Mouse (Mus musculus) hindbrain, postnatal 0 days (tissue): Measurements from ENCODE around the gene Tmem229a. TPM values are rescaled to one million over a fixed set of nuclear protein-coding genes. Genes with fewer than 3 reads are reported as not detected.

Experiments used
- ATAC-seq: fragments of 200-750 bp; cut with Nextera tagmentation; 2 replicates; pipeline ENCODE4 v1.8.0; 2017; ENCODE audit warnings: mild to moderate bottlenecking, moderate TSS enrichment, moderate library complexity
- DNase-seq: peaks from one replicate; pipeline ENCODE4 v3.0.0-alpha.2; 2015; ENCODE audit warnings: low spot score
- H3K27ac ChIP-seq: fragments of 300-500 bp; sonication (generic); 2 replicates; pipeline ENCODE4 v1.5.1; 2014; ENCODE audit warnings: mild to moderate bottlenecking
- H3K27me3 ChIP-seq: fragments of 300-500 bp; sonication (generic); 2 replicates; pipeline ENCODE4 v1.6.1; 2014; ENCODE audit warnings: low read length, mixed read lengths; ENCODE audit not compliant: insufficient read depth
- H3K36me3 ChIP-seq: fragments of 300-500 bp; sonication (generic); 2 replicates; pipeline ENCODE4 v1.6.1; 2014; ENCODE audit warnings: low read length, mixed read lengths; ENCODE audit not compliant: insufficient read depth
- H3K4me1 ChIP-seq: fragments of 300-500 bp; sonication (generic); 2 replicates; pipeline ENCODE4 v1.6.1; 2014; ENCODE audit warnings: antibody characterized with exemption, low read length, mixed read lengths; ENCODE audit not compliant: insufficient read depth
- H3K4me2 ChIP-seq: fragments of 300-500 bp; sonication (generic); 2 replicates; pipeline ENCODE4 v1.6.1; 2014; ENCODE audit warnings: low read depth, mild to moderate bottlenecking, low read length, moderate library complexity, mixed read lengths
- H3K4me3 ChIP-seq: fragments of 300-500 bp; sonication (generic); 2 replicates; pipeline ENCODE4 v1.5.1; 2014; ENCODE audit warnings: low read length
- H3K9ac ChIP-seq: fragments of 300-500 bp; sonication (generic); replicated peaks from 2 replicates; pipeline ENCODE4 v1.6.1; 2014; ENCODE audit warnings: mild to moderate bottlenecking, low read length, moderate library complexity, mixed read lengths
- H3K9me3 ChIP-seq: fragments of 300-500 bp; sonication (generic); 2 replicates; pipeline ENCODE4 v1.6.1; 2016; ENCODE audit warnings: low read length, mixed read lengths
- CTCF ChIP-seq: IDR thresholded peaks from 2 replicates; pipeline ENCODE4 v1.5.1; 2016; ENCODE audit warnings: antibody characterized with exemption, control low read depth, low read depth
- WGBS: fragments of 180-500 bp; shearing (Covaris S2); extraction: QIAGEN DNeasy Blood & Tissue Kit; methylation state at CpG from one replicate; pipeline ENCODE4 v1.1.7; 2014; 5-methylcytosine and 5-hydroxymethylcytosine counted together
- polyA plus RNA-seq: library from polyadenylated mRNA; unstranded; fragments of >200 nt; fragmentation: Nextera tagmentation; extraction: Ambion mirVana; gene quantifications from 2 replicates; pipeline ENCODE4 v1.2.1, GENCODE M21; 2015
- total RNA-seq: library from RNA; depleted of rRNA; stranded (reverse); fragments of >200 nt; gene quantifications from 2 replicates; pipeline ENCODE4 v1.2.3, GENCODE M21; 2014; rRNA removed

Tmem229a gene
- total RNA-seq: 25.2 and 30.6 TPM in 2 replicates
- 7.4 and 8.3 TPM in 2 replicates for polyA plus RNA-seq

GRCm38 (mm10) chr6:24955946-24956585 lies at the start of gene Tmem229a:
Gene Tmem229a, minus strand, starts transcription at chr6:24956297.
- peak within 1 kb of the TSS; percentile 86 for H3K4me2 ChIP-seq
- WGBS: 3% methylated on average over 41 of the region's 46 CpGs
- H3K4me3 ChIP-seq: peak within 1 kb of the TSS; percentile 67
- peak; percentile 93 for ATAC-seq
- H3K9ac ChIP-seq: peak within 1 kb of the TSS; percentile 95
- peak within 1 kb of the TSS; percentile 98 for H3K27ac ChIP-seq
- H3K27me3 ChIP-seq: no peaks in the 10 kb centered on the region
- H3K9me3 ChIP-seq: no peaks in the 10 kb centered on the region
- H3K4me1 ChIP-seq: 0 out of 2 replicates have a peak, but pooled peaks cover 5% of the 10 kb centered on the region
- DNase-seq: peak; percentile 90
- no peak for TF ChIP-seq CTCF
- no peaks in the 10 kb centered on the region for H3K36me3 ChIP-seq

DNA sequence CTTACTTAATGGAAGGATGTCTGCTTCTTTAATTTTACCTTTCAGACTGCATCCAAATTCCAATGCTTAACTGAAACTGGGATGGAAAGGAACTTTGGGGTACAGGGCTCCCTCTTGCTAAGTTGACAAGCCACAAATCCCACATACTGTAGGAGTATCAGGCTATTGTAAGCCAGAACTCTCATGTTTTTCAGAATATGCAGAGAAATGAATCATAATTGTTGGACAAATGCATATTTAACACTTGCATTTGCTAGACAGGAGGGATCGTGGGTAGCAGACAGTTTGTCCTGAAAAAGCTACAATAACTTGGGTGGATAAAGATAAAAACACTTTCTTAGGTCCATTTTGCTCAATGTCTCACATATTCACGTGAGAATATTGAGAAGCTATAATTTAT lies 37.7 kb upstream of the Tmem229a start:
- no peaks in the 10 kb centered on the region for H3K4me1 ChIP-seq
- TF ChIP-seq CTCF: no peak
- no peak overlapping the region for H3K9ac ChIP-seq
- H3K27ac ChIP-seq: no peak overlapping the region
- ATAC-seq: no peak
- no peak overlapping the region for H3K4me3 ChIP-seq
- no peak for DNase-seq
- no peaks in the 10 kb centered on the region for H3K36me3 ChIP-seq
- H3K27me3 ChIP-seq: no peaks in the 10 kb centered on the region
- WGBS: 74% methylated on average over 2 of the region's 2 CpGs
- H3K9me3 ChIP-seq: no peaks in the 10 kb centered on the region
- no peak overlapping the region for H3K4me2 ChIP-seq

GRCm38 (mm10) chr6:24989836-24990235 lies 33.7 kb upstream of the Tmem229a start:
- H3K4me3 ChIP-seq: no peak overlapping the region
- H3K36me3 ChIP-seq: no peaks in the 10 kb centered on the region
- no peak overlapping the region for H3K4me2 ChIP-seq
- no peak overlapping the region for H3K27ac ChIP-seq
- no peak for ATAC-seq
- H3K9me3 ChIP-seq: no peaks in the 10 kb centered on the region
- TF ChIP-seq CTCF: no peak
- no peaks in the 10 kb centered on the region for H3K4me1 ChIP-seq
- H3K9ac ChIP-seq: no peak overlapping the region
- no peaks in the 10 kb centered on the region for H3K27me3 ChIP-seq
- no peak for DNase-seq

- WGBS: 54% methylated on average over 2 of the region's 2 CpGs
- H3K27ac ChIP-seq: no peak overlapping the region
- H3K4me1 ChIP-seq: no peaks in the 10 kb centered on the region
- DNase-seq (no peak), ATAC-seq (no peak)
- H3K9ac ChIP-seq: no peak overlapping the region
- no peak overlapping the region for H3K4me3 ChIP-seq
- no peak for TF ChIP-seq CTCF
- no peaks in the 10 kb centered on the region for H3K9me3 ChIP-seq
- no peaks in the 10 kb centered on the region for H3K27me3 ChIP-seq
- H3K4me2 ChIP-seq: no peak overlapping the region
- H3K36me3 ChIP-seq: no peaks in the 10 kb centered on the region
Measured at GRCm38 (mm10) chr6:24976176-24976575, 20.1 kb upstream of the Tmem229a start.

GRCm38 (mm10) chr6:24968471-24969223 lies 12.6 kb upstream of the Tmem229a start:
- no peak overlapping the region for H3K9ac ChIP-seq
- ATAC-seq (no peak), DNase-seq (no peak)
- 89% methylated on average over 3 of the region's 3 CpGs for WGBS
- no peak for TF ChIP-seq CTCF
- H3K4me1 ChIP-seq: no peaks in the 10 kb centered on the region
- H3K9me3 ChIP-seq: no peaks in the 10 kb centered on the region
- H3K36me3 ChIP-seq: no peaks in the 10 kb centered on the region
- no peak overlapping the region for H3K4me2 ChIP-seq
- no peaks in the 10 kb centered on the region for H3K27me3 ChIP-seq
- H3K27ac ChIP-seq: no peak overlapping the region
- H3K4me3 ChIP-seq: no peak overlapping the region

DNA sequence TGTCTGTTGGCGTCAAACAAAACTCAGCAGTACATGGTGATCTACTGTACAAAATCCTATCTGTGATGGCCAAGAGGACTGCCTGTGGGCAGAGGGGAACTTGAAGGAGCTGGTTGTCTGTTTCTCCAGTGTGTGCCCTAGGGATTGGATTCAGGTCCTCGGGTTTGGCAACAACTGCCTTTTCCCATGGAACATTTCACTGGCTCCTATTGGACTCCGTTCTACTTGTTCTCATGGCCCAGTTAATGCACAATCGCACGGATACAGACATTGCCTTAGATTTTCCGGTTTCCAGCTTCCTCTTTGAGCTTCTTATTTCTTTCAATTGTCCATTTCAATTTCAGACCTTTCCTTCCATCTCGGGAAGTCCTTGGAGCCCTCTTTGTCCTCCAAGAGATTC lies 11.6 kb upstream of the Tmem229a start:
- Histone ChIP-seq H3K9me3 (no peaks in the 10 kb centered on the region), H3K9ac (no peak overlapping the region), H3K4me2 (no peak overlapping the region), H3K27me3 (no peaks in the 10 kb centered on the region), H3K4me1 (no peaks in the 10 kb centered on the region), H3K27ac (no peak overlapping the region), H3K36me3 (no peaks in the 10 kb centered on the region), H3K4me3 (no peak overlapping the region)
- ATAC-seq (no peak), DNase-seq (no peak)
- 94% methylated on average over 7 of the region's 7 CpGs for WGBS
- no peak for TF ChIP-seq CTCF

- Histone ChIP-seq H3K27me3 (no peaks in the 10 kb centered on the region), H3K36me3 (no peaks in the 10 kb centered on the region)
Measured at GRCm38 (mm10) chr6:24966010-24966682, 10.0 kb upstream of the Tmem229a start.

More at GRCm38 (mm10) chr6:24966010-24966682, 10.0 kb upstream of the Tmem229a start:
- no peak for ATAC-seq
- Histone ChIP-seq H3K9ac (no peak overlapping the region), H3K4me1 (no peaks in the 10 kb centered on the region), H3K27ac (no peak overlapping the region), H3K4me3 (no peak overlapping the region), H3K4me2 (no peak overlapping the region), H3K9me3 (no peaks in the 10 kb centered on the region)
- no peak for TF ChIP-seq CTCF
- 60% methylated on average over 2 of the region's 2 CpGs for WGBS
- no peak for DNase-seq
